ENCODE assay signal across 24 mouse cellular contexts in genomic region chr17:41015317-41015716, GRCm38 (mm10).
DNase-seq lines count a peak whose midpoint lies in the region; ATAC-seq and TF ChIP-seq lines count a peak whose summit lies in the region.
"Had no signal": no experiment of that assay in that cellular context is flagged by ENCODE, and none has a peak within 500 bp of the region (broad histone marks: within the 10 kb centered on the region; RNA-seq: fewer than 3 reads in every experiment).

No protein-coding gene starts in this region.

- TF ChIP-seq EP300 in liver, postnatal 0 days (IDR thresholded peaks at IDR 0.05; ENCODE audit: low read depth), result no peak

- intact Hi-C loops in left cerebral cortex, adult 2 months (cut with DNase I), result no loop called here
- intact Hi-C loops in left cerebral cortex, postnatal 36 days (cut with DNase I), result no loop called here
- intact Hi-C loops in gastrocnemius, adult 2 months (cut with DNase I), result no loop called here

- no peaks in the 10 kb centered on the region for H3K27me3 ChIP-seq in liver, postnatal 0 days (ENCODE audit: insufficient read depth, low read length)
- H3K27me3 ChIP-seq: CH12.LX; embryonic facial prominence, embryonic 15.5 days; heart, embryonic 15.5 days; midbrain, embryonic 12.5 days; stomach, embryonic 15.5 days had no signal

- no peak for ATAC-seq in liver, postnatal 0 days

- DNase-seq in embryo, embryonic 10 days (ENCODE audit: low spot score), result peak; percentile 10
- no peak for DNase-seq in embryo, embryonic 9.5 days (ENCODE audit: extremely low spot score)
- DNase-seq in left cerebral cortex, adult 2 months (ENCODE audit: extremely low spot score in 1 of 2, low spot score in 2 of 2), result no peak
- no peak for DNase-seq in left cerebral cortex, postnatal 36 days (ENCODE audit: low spot score in 2 of 2)
- DNase-seq in ES-CJ7 (ENCODE audit: low read depth, low spot score), result peak; percentile 19
- peak; percentile 25 for DNase-seq in ZHBTc4 (ENCODE audit: low read depth, low spot score)
- DNase-seq in liver, postnatal 0 days, result no peak
- DNase-seq in gastrocnemius, adult 2 months, result no peak
- DNase-seq: cerebellum, adult 8-10 months; gastrocnemius, postnatal 10 days; heart, adult 18-20 months; kidney, adult 18-20 months; kidney, postnatal 10 days; lung, adult 2 months; right cerebral cortex, postnatal 25 days; thymus, adult 2 months had no signal

- no peak overlapping the region for H3K27ac ChIP-seq in left cerebral cortex, adult 2 months
- no peak overlapping the region for H3K27ac ChIP-seq in liver, postnatal 0 days (ENCODE audit: low read depth)
- no peak overlapping the region for H3K27ac ChIP-seq in gastrocnemius, adult 2 months
- H3K27ac ChIP-seq: embryonic facial prominence, embryonic 15.5 days; heart, embryonic 15.5 days; limb, embryonic 10.5 days; macrophage; midbrain, embryonic 12.5 days; stomach, embryonic 15.5 days had no signal

- no peak overlapping the region for H3K4me3 ChIP-seq in left cerebral cortex, adult 2 months
- no peak overlapping the region for H3K4me3 ChIP-seq in liver, postnatal 0 days (ENCODE audit: low read depth, low read length)
- no peak overlapping the region for H3K4me3 ChIP-seq in gastrocnemius, adult 2 months
- H3K4me3 ChIP-seq: embryonic facial prominence, embryonic 15.5 days; heart, embryonic 15.5 days; limb, embryonic 10.5 days; midbrain, embryonic 12.5 days; myocyte; stomach, embryonic 15.5 days had no signal

- no peak overlapping the region for H3K4me2 ChIP-seq in liver, postnatal 0 days (ENCODE audit: low read depth, low read length)
- H3K4me2 ChIP-seq: embryonic facial prominence, embryonic 15.5 days; heart, embryonic 15.5 days; midbrain, embryonic 12.5 days; stomach, embryonic 15.5 days had no signal

- H3K9ac ChIP-seq in liver, postnatal 0 days (replicated peaks), result no peak overlapping the region
- H3K9ac ChIP-seq: embryonic facial prominence, embryonic 15.5 days; heart, embryonic 15.5 days; midbrain, embryonic 12.5 days; stomach, embryonic 15.5 days had no signal

- H3K36me3 ChIP-seq in liver, postnatal 0 days (replicated peaks; ENCODE audit: insufficient read depth, low read length), result no peaks in the 10 kb centered on the region
- H3K36me3 ChIP-seq: embryonic facial prominence, embryonic 15.5 days; heart, embryonic 15.5 days; limb, embryonic 10.5 days; midbrain, embryonic 12.5 days; stomach, embryonic 15.5 days had no signal

- TF ChIP-seq CTCF in left cerebral cortex, adult 2 months (IDR thresholded peaks at IDR 0.05), result peak; percentile 38
- no peak for TF ChIP-seq CTCF in liver, postnatal 0 days (IDR thresholded peaks at IDR 0.05; ENCODE audit: low read depth)
- no peak for TF ChIP-seq CTCF in gastrocnemius, adult 2 months (IDR thresholded peaks at IDR 0.05)

- H3K9me3 ChIP-seq in liver, postnatal 0 days (ENCODE audit: low read length), result no peaks in the 10 kb centered on the region
- H3K9me3 ChIP-seq: embryonic facial prominence, embryonic 15.5 days; heart, embryonic 15.5 days; limb, embryonic 10.5 days; midbrain, embryonic 12.5 days; stomach, embryonic 15.5 days had no signal

- H3K4me1 ChIP-seq in liver, postnatal 0 days (ENCODE audit: insufficient read depth), result no peaks in the 10 kb centered on the region
- H3K4me1 ChIP-seq: embryonic facial prominence, embryonic 15.5 days; heart, embryonic 15.5 days; limb, embryonic 10.5 days; midbrain, embryonic 12.5 days; stomach, embryonic 15.5 days had no signal

Comparison
In these comparisons a context has a peak if more than half of its experiments do, and no peak if none do; other contexts are left out.
1. DNase-seq: peak in embryo, embryonic 10 days (single experiment), ES-CJ7 (single experiment) and ZHBTc4 (single experiment); none in embryo, embryonic 9.5 days (single experiment), left cerebral cortex, adult 2 months (0 of 2), left cerebral cortex, postnatal 36 days (0 of 2), liver, postnatal 0 days (single experiment) and gastrocnemius, adult 2 months (single experiment).